Comparison of ENCODE assay signal across 22 mouse cellular contexts in genomic region chr15:80771926-80772441, GRCm38 (mm10).
A peak's percentile ranks its signal among the peaks of the same experiment; 100 is the strongest.
DNase-seq lines count a peak whose midpoint lies in the region; ATAC-seq and TF ChIP-seq lines count a peak whose summit lies in the region.
"Had no signal": no experiment of that assay in that cellular context is flagged by ENCODE, and none has a peak within 500 bp of the region (broad histone marks: within the 10 kb centered on the region; RNA-seq: fewer than 3 reads in every experiment).

No protein-coding gene starts in this region.

- H3K27me3 ChIP-seq in stomach, postnatal 0 days (ENCODE audit: control insufficient read depth, insufficient read depth, low read length): no peaks in the 10 kb centered on the region
- no peaks in the 10 kb centered on the region for H3K27me3 ChIP-seq in hindbrain, embryonic 16.5 days (replicated peaks; ENCODE audit: control insufficient read depth, insufficient read depth, low read length)
- H3K27me3 ChIP-seq: forebrain, embryonic 12.5 days; heart, embryonic 13.5 days; lung, embryonic 15.5 days; midbrain, embryonic 12.5 days; neural tube, embryonic 15.5 days had no signal

- no peak for DNase-seq in gastrocnemius, adult 2 months
- no peak for DNase-seq in gastrocnemius, postnatal 36 days
- peak; percentile 12 for DNase-seq in lung, postnatal 36 days
- DNase-seq in lung, postnatal 10 days: no peak
- peak; percentile 16 for DNase-seq in forelimb bud, embryonic 11.5 days (ENCODE audit: low read depth, low spot score)
- DNase-seq in stomach, postnatal 0 days (ENCODE audit: low spot score): peak; percentile 29
- DNase-seq: adrenal gland, postnatal 14 days; cerebellum, adult 2 months; cerebellum, postnatal 36 days; gastrocnemius, postnatal 10 days; heart, adult 11 months; heart, postnatal 14 days; kidney, postnatal 4 days; thymus, postnatal 14 days had no signal

- H3K4me1 ChIP-seq in stomach, postnatal 0 days (replicated peaks; ENCODE audit: control insufficient read depth, insufficient read depth): no peaks in the 10 kb centered on the region
- no peaks in the 10 kb centered on the region for H3K4me1 ChIP-seq in hindbrain, embryonic 16.5 days (ENCODE audit: control insufficient read depth, insufficient read depth, low read depth, low read length)
- H3K4me1 ChIP-seq: forebrain, embryonic 12.5 days; midbrain, embryonic 12.5 days; neural tube, embryonic 15.5 days had no signal

- H3K9me3 ChIP-seq in stomach, postnatal 0 days (ENCODE audit: control insufficient read depth, low read length): no peaks in the 10 kb centered on the region
- no peaks in the 10 kb centered on the region for H3K9me3 ChIP-seq in hindbrain, embryonic 16.5 days (ENCODE audit: control insufficient read depth, low read length)
- H3K9me3 ChIP-seq: forebrain, embryonic 12.5 days; heart, embryonic 13.5 days; lung, embryonic 15.5 days; midbrain, embryonic 12.5 days; neural tube, embryonic 15.5 days had no signal

- H3K4me3 ChIP-seq in gastrocnemius, adult 2 months: no peak overlapping the region
- no peak overlapping the region for H3K4me3 ChIP-seq in stomach, postnatal 0 days (ENCODE audit: low read depth, low read length)
- H3K4me3 ChIP-seq in hindbrain, embryonic 16.5 days (ENCODE audit: low read length): no peak overlapping the region
- H3K4me3 ChIP-seq: forebrain, embryonic 12.5 days; heart, embryonic 13.5 days; lung, embryonic 15.5 days; midbrain, embryonic 12.5 days; neural tube, embryonic 15.5 days had no signal

- intact Hi-C loops in gastrocnemius, adult 2 months (cut with DNase I): no loop called here
- intact Hi-C loops in gastrocnemius, postnatal 36 days (cut with DNase I): no loop called here

- no peaks in the 10 kb centered on the region for H3K36me3 ChIP-seq in stomach, postnatal 0 days (ENCODE audit: control insufficient read depth, insufficient read depth, low read length)
- H3K36me3 ChIP-seq in hindbrain, embryonic 16.5 days (ENCODE audit: control insufficient read depth, insufficient read depth, low read length): no peaks in the 10 kb centered on the region
- H3K36me3 ChIP-seq: forebrain, embryonic 12.5 days; heart, embryonic 13.5 days; lung, embryonic 15.5 days; midbrain, embryonic 12.5 days; neural tube, embryonic 15.5 days had no signal

- no peak for TF ChIP-seq EP300 in stomach, postnatal 0 days (optimal IDR thresholded peaks at IDR 0.05)

- TF ChIP-seq CTCF in gastrocnemius, adult 2 months (IDR thresholded peaks at IDR 0.05): no peak
- no peak for TF ChIP-seq CTCF in stomach, postnatal 0 days (IDR thresholded peaks at IDR 0.05; ENCODE audit: low read depth)

- 5% methylated on average over 1 of the region's 1 CpGs for WGBS in stomach, postnatal 0 days
- WGBS in hindbrain, embryonic 16.5 days: 60% methylated on average over 1 of the region's 1 CpGs

- no peak overlapping the region for H3K4me2 ChIP-seq in stomach, postnatal 0 days (replicated peaks; ENCODE audit: low read depth)
- H3K4me2 ChIP-seq in hindbrain, embryonic 16.5 days (ENCODE audit: low read length): no peak overlapping the region
- H3K4me2 ChIP-seq: forebrain, embryonic 12.5 days; heart, embryonic 13.5 days; lung, embryonic 15.5 days; midbrain, embryonic 12.5 days; neural tube, embryonic 15.5 days had no signal

- H3K9ac ChIP-seq in stomach, postnatal 0 days (ENCODE audit: low read length): no peak overlapping the region
- H3K9ac ChIP-seq in hindbrain, embryonic 16.5 days (ENCODE audit: low read depth, low read length): no peak overlapping the region
- H3K9ac ChIP-seq: forebrain, embryonic 12.5 days; heart, embryonic 13.5 days; lung, embryonic 15.5 days; midbrain, embryonic 12.5 days; neural tube, embryonic 15.5 days had no signal

- ATAC-seq in stomach, postnatal 0 days (ENCODE audit: low FRiP score, low TSS enrichment): no peak
- ATAC-seq in CD4-positive, CD25-positive, alpha-beta regulatory T cell, adult 4 months: no peak
- no peak for ATAC-seq in hindbrain, embryonic 16.5 days
- ATAC-seq: intestine, postnatal 0 days had no signal

- peak overlapping the region; percentile 28 for H3K27ac ChIP-seq in gastrocnemius, adult 2 months
- H3K27ac ChIP-seq in stomach, postnatal 0 days (replicated peaks): no peak overlapping the region
- H3K27ac ChIP-seq in hindbrain, embryonic 16.5 days (ENCODE audit: low read depth, low read length): no peak overlapping the region
- H3K27ac ChIP-seq: forebrain, embryonic 12.5 days; heart, embryonic 13.5 days; lung, embryonic 15.5 days; midbrain, embryonic 12.5 days; neural tube, embryonic 15.5 days had no signal

Comparison
In these comparisons a context has a peak if more than half of its experiments do, and no peak if none do; other contexts are left out.
1. DNase-seq: peak in lung, postnatal 36 days (single experiment), forelimb bud, embryonic 11.5 days (single experiment) and stomach, postnatal 0 days (single experiment); none in gastrocnemius, adult 2 months (single experiment), gastrocnemius, postnatal 36 days (0 of 2) and lung, postnatal 10 days (single experiment).